Mouse (Mus musculus) olfactory bulb, adult 2 months (tissue): ENCODE results near the gene Tgfbr2.

Experiments
- CTCF ChIP-seq: fragments of 200-500 bp; IDR thresholded peaks from 2 replicates; pipeline ENCODE4 v1.5.1; 2012; ENCODE audit warnings: low read depth, mild to moderate bottlenecking, low read length, moderate library complexity; ENCODE audit not compliant: insufficient read depth
- POLR2A ChIP-seq: fragments of 200-500 bp; IDR thresholded peaks from 2 replicates; pipeline ENCODE4 v1.6.1; 2012; ENCODE audit warnings: mild to moderate bottlenecking, low read depth, low read length, moderate library complexity; ENCODE audit not compliant: insufficient read depth

DNA sequence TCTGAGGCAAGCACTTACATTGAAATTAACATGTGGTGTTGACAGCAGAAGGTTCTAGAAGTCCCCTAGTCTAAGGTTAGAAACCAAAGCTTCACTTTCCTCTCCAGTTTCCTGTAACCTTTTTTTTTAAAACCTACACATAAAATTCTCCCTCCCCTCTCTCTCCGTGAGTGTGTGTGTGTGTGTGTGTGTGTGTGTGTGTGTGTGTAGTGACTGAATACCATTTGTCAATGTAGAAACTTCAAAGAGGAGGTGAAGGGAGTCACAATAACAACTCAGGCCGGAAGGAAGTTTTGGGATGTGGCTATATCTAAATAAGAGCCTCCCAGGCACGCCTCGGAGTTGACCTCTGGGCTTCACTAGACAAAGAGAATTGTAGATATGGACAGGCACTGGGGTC lies 60.8 kb downstream of the Tgfbr2 start:
- TF ChIP-seq POLR2A: no peak
- no peak for TF ChIP-seq CTCF
